ENCODE assay signal across 19 mouse cellular contexts in the genomic region with DNA sequence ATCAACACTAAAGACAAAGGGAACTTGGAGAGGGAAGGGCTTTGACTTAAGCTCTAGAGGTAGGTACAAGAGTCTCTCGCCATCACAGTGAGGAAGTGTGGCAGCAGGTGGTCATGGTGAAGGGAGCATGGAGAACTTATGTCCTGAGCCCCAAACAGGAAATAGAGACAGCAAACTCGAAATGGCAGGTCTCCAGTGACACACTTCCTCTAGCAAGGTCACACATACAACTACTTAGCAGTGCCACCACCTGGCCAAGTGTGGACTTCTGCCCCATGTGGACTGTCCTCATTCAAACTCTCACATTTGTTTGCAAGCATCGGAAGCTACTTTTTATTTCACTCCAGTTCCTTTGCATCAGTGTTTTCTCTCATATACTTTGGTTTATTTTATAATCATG.
DNase-seq lines count a peak whose midpoint lies in the region; ATAC-seq and TF ChIP-seq lines count a peak whose summit lies in the region.
"Had no signal": no experiment of that assay in that cellular context is flagged by ENCODE, and none has a peak within 500 bp of the region (broad histone marks: within the 10 kb centered on the region; RNA-seq: fewer than 3 reads in every experiment).

No protein-coding gene starts in this region.

- intact Hi-C loops in left cerebral cortex, postnatal 25 days (cut with DNase I) = no loop called here

- no peak overlapping the region for H3K4me3 ChIP-seq in liver, adult 2 months (ENCODE audit: insufficient read depth, low read depth, low read length)
- no peak overlapping the region for H3K4me3 ChIP-seq in liver, embryonic 11.5 days (ENCODE audit: low read depth, low read length)
- H3K4me3 ChIP-seq in thymus, adult 2 months (ENCODE audit: control insufficient read depth, insufficient read depth, low read length) = no peak overlapping the region
- no peak overlapping the region for H3K4me3 ChIP-seq in forebrain, embryonic 10.5 days
- H3K4me3 ChIP-seq: erythroblast, embryonic 14.5 days; heart, embryonic 13.5 days; neural tube, embryonic 15.5 days; stomach, embryonic 15.5 days had no signal

- DNase-seq in liver, adult 2 months (ENCODE audit: extremely low read depth, low read depth, low spot score) = peak; percentile 47
- no peak for DNase-seq in liver, embryonic 11.5 days (ENCODE audit: low spot score)
- peak; percentile 8 for DNase-seq in thymus, adult 2 months
- DNase-seq in thymus, adult 18-20 months = no peak
- DNase-seq in layer of hippocampus, adult 11-12 months (ENCODE audit: low spot score) = no peak
- no peak for DNase-seq in left cerebral cortex, postnatal 25 days (ENCODE audit: low spot score in 2 of 2)
- no peak for DNase-seq in forebrain, embryonic 10.5 days (ENCODE audit: extremely low spot score, low spot score)
- DNase-seq: adrenal gland, postnatal 14 days; cerebellum, adult 8-10 months; kidney, adult 9 months; lung, postnatal 10 days; right cerebral cortex, postnatal 4 days had no signal

- no peak overlapping the region for H3K27ac ChIP-seq in liver, adult 2 months (replicated peaks; ENCODE audit: insufficient read depth, low read depth, low read length)
- no peak overlapping the region for H3K27ac ChIP-seq in liver, embryonic 11.5 days (ENCODE audit: low read depth, low read length)
- H3K27ac ChIP-seq in thymus, adult 2 months (ENCODE audit: control insufficient read depth, insufficient read depth, low read length) = no peak overlapping the region
- H3K27ac ChIP-seq in forebrain, embryonic 10.5 days = no peak overlapping the region
- H3K27ac ChIP-seq: heart, embryonic 13.5 days; neural tube, embryonic 15.5 days; stomach, embryonic 15.5 days had no signal

- TF ChIP-seq CTCF in liver, adult 2 months (IDR thresholded peaks at IDR 0.05; ENCODE audit: low read depth, low read length) = peak; percentile 45; the same call in 1 of the 2 replicates
- TF ChIP-seq CTCF in thymus, adult 2 months (IDR thresholded peaks at IDR 0.05; ENCODE audit: borderline replicate concordance, control insufficient read depth, extremely low read depth, insufficient read depth, low read length, poor library complexity) = no peak

- H3K9ac ChIP-seq in liver, adult 2 months (ENCODE audit: low read depth, low read length) = no peak overlapping the region
- no peak overlapping the region for H3K9ac ChIP-seq in liver, embryonic 11.5 days (ENCODE audit: low read depth, low read length)
- H3K9ac ChIP-seq: heart, embryonic 13.5 days; neural tube, embryonic 15.5 days; stomach, embryonic 15.5 days had no signal

- H3K4me2 ChIP-seq in liver, embryonic 11.5 days = no peak overlapping the region
- H3K4me2 ChIP-seq: midbrain, embryonic 11.5 days; neural tube, embryonic 15.5 days; stomach, embryonic 15.5 days had no signal

- no peak for ATAC-seq in liver, embryonic 11.5 days (replicated peaks; ENCODE audit: low FRiP score)
- peak; percentile 39; the same call in 1 of the 2 replicates for ATAC-seq in neutrophil, adult 5-6 weeks (ENCODE audit: extremely low read depth, insufficient number of reproducible peaks, low FRiP score, poor library complexity, severe bottlenecking)
- ATAC-seq: forebrain, embryonic 16.5 days had no signal

- no peak for TF ChIP-seq POLR2A in liver, adult 2 months (IDR thresholded peaks at IDR 0.05; ENCODE audit: extremely low read depth, insufficient read depth, low read length)
- TF ChIP-seq POLR2A in thymus, adult 2 months (IDR thresholded peaks at IDR 0.05; ENCODE audit: control insufficient read depth, extremely low read depth, insufficient read depth, low read length, poor library complexity) = no peak

- H3K4me1 ChIP-seq in liver, adult 2 months (ENCODE audit: control insufficient read depth, insufficient read depth, low read length) = no peaks in the 10 kb centered on the region
- H3K4me1 ChIP-seq in liver, embryonic 11.5 days (replicated peaks; ENCODE audit: control insufficient read depth, insufficient read depth, low read length) = no peaks in the 10 kb centered on the region
- peaks cover 3% of the 10 kb centered on the region; the same call in 1 of the 2 replicates for H3K4me1 ChIP-seq in thymus, adult 2 months (replicated peaks; ENCODE audit: control insufficient read depth, insufficient read depth, low read length)
- H3K4me1 ChIP-seq in forebrain, embryonic 10.5 days = no peaks in the 10 kb centered on the region
- H3K4me1 ChIP-seq: neural tube, embryonic 15.5 days; stomach, embryonic 15.5 days had no signal

- H3K36me3 ChIP-seq in liver, adult 2 months (ENCODE audit: control insufficient read depth, insufficient read depth, low read length) = no peaks in the 10 kb centered on the region
- H3K36me3 ChIP-seq in liver, embryonic 11.5 days (ENCODE audit: control insufficient read depth, insufficient read depth, low read length) = no peaks in the 10 kb centered on the region
- no peaks in the 10 kb centered on the region for H3K36me3 ChIP-seq in thymus, adult 2 months (ENCODE audit: control insufficient read depth, insufficient read depth, low read length)
- no peaks in the 10 kb centered on the region for H3K36me3 ChIP-seq in forebrain, embryonic 10.5 days (replicated peaks)
- H3K36me3 ChIP-seq: neural tube, embryonic 15.5 days; stomach, embryonic 15.5 days had no signal

- H3K9me3 ChIP-seq in liver, embryonic 11.5 days (ENCODE audit: control insufficient read depth, low read length) = no peaks in the 10 kb centered on the region
- no peaks in the 10 kb centered on the region for H3K9me3 ChIP-seq in forebrain, embryonic 10.5 days
- H3K9me3 ChIP-seq: heart, embryonic 13.5 days; neural tube, embryonic 15.5 days; stomach, embryonic 15.5 days had no signal

- 67% methylated on average over 3 of the region's 3 CpGs for WGBS in liver, adult 2 months
- WGBS in liver, embryonic 11.5 days = 66% methylated on average over 3 of the region's 3 CpGs
- 64% methylated on average over 3 of the region's 3 CpGs for WGBS in thymus, adult 2 months
- 84% methylated on average over 3 of the region's 3 CpGs for WGBS in forebrain, embryonic 10.5 days

- no peaks in the 10 kb centered on the region for H3K79me2 ChIP-seq in liver, adult 2 months (ENCODE audit: control insufficient read depth, insufficient read depth, low read length)

- no peaks in the 10 kb centered on the region for H3K27me3 ChIP-seq in liver, adult 2 months (ENCODE audit: control insufficient read depth, insufficient read depth, low read length)
- H3K27me3 ChIP-seq in liver, embryonic 11.5 days (replicated peaks; ENCODE audit: control insufficient read depth, insufficient read depth, low read length) = no peaks in the 10 kb centered on the region
- no peaks in the 10 kb centered on the region for H3K27me3 ChIP-seq in thymus, adult 2 months (ENCODE audit: control insufficient read depth, insufficient read depth, low read length)
- no peaks in the 10 kb centered on the region for H3K27me3 ChIP-seq in forebrain, embryonic 10.5 days (ENCODE audit: poor library complexity, severe bottlenecking)
- H3K27me3 ChIP-seq: heart, embryonic 13.5 days; neural tube, embryonic 15.5 days; stomach, embryonic 15.5 days had no signal

Comparison
In these comparisons a context has a peak if more than half of its experiments do, and no peak if none do; other contexts are left out.
1. DNase-seq: peak in liver, adult 2 months (single experiment) and thymus, adult 2 months (single experiment); none in liver, embryonic 11.5 days (single experiment), thymus, adult 18-20 months (0 of 2), layer of hippocampus, adult 11-12 months (single experiment), left cerebral cortex, postnatal 25 days (0 of 2) and forebrain, embryonic 10.5 days (single experiment).